Mouse (Mus musculus) G1E (cell line): ENCODE measurements around the gene Tnr.

Source experiments
- CTCF ChIP-seq: IDR thresholded peaks from 2 replicates; pipeline ENCODE4 v1.5.1; 2012; ENCODE audit warnings: low read depth, low read length, inconsistent platforms, mixed read lengths
- GATA1 ChIP-seq: IDR thresholded peaks from 2 replicates; pipeline ENCODE4 v1.6.1; 2012; ENCODE audit warnings: borderline replicate concordance, low read length, inconsistent platforms, mixed read lengths
- GATA2 ChIP-seq: IDR thresholded peaks from 2 replicates; pipeline ENCODE4 v1.6.1; 2012; ENCODE audit warnings: low read depth, low read length, inconsistent platforms, borderline replicate concordance
- POLR2AphosphoS5 ChIP-seq: IDR thresholded peaks from 2 replicates; pipeline ENCODE4 v1.6.1; 2012; ENCODE audit warnings: low read depth, low read length, inconsistent platforms; ENCODE audit not compliant: insufficient replicate concordance
- TAL1 ChIP-seq: conservative IDR thresholded peaks from 2 replicates; pipeline ENCODE4 v1.6.1; 2012; ENCODE audit warnings: low read depth, low read length, inconsistent platforms, mixed read lengths

DNA sequence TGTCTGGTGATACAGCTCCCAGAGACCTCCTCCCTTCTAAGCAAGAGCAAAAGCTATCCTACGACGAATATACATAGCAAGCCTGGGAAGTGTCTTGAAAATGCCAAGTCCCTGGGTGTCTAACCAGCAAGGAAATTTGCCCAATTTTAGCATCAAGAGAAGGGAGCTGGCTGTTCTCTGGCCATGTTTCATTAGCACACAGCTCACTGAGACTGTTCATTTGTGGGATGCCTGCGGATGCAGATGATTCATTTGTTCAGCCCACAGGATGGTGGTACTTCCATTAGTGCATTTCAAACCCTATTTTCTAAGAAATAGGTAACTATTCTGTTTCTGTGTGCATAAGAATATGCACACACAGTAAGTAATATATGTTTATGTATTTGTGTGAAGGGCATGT is 181.4 kb downstream of the Tnr start:
- TF ChIP-seq CTCF (no peak), POLR2AphosphoS5 (no peak), GATA1 (no peak), GATA2 (no peak), TAL1 (no peak)
